Mouse (Mus musculus): ENCODE measurements around the gene Pptc7.
A peak's percentile ranks its signal among the peaks of the same experiment; 100 is the strongest.

Gene Pptc7

GRCm38 (mm10) chr5:122267136-122267535 lies 17.0 kb upstream of the Pptc7 start:
- no peak for DNase-seq (ENCODE audit: low read depth, low spot score)

- DNase-seq (ENCODE audit: low read depth, low spot score) = peak; percentile 80
Measured at GRCm38 (mm10) chr5:122267899-122268298, 16.3 kb upstream of the Pptc7 start.

- no peak for DNase-seq (ENCODE audit: low read depth, low spot score)
Measured at GRCm38 (mm10) chr5:122268858-122269604, 15.1 kb upstream of the Pptc7 start.

- DNase-seq (ENCODE audit: low read depth, low spot score) = no peak
Measured at GRCm38 (mm10) chr5:122272821-122273220, 11.3 kb upstream of the Pptc7 start.

GRCm38 (mm10) chr5:122274785-122275184 lies 9.4 kb upstream of the Pptc7 start:
- no peak for DNase-seq (ENCODE audit: low read depth, low spot score)

- DNase-seq (ENCODE audit: low read depth, low spot score) = peak; percentile 92
Measured at GRCm38 (mm10) chr5:122278946-122279345, 5.2 kb upstream of the Pptc7 start.

- no peak for DNase-seq (ENCODE audit: low read depth, low spot score)
Measured at GRCm38 (mm10) chr5:122279799-122280421, 4.3 kb upstream of the Pptc7 start.

- DNase-seq (ENCODE audit: low read depth, low spot score) = no peak
Measured at GRCm38 (mm10) chr5:122280422-122280826, 3.7 kb upstream of the Pptc7 start.

GRCm38 (mm10) chr5:122280827-122281462 lies 3.2 kb upstream of the Pptc7 start:
- peak; percentile 63 for DNase-seq (ENCODE audit: low read depth, low spot score)

- no peak for DNase-seq (ENCODE audit: low read depth, low spot score)
Measured at GRCm38 (mm10) chr5:122283828-122284182, 360 bp upstream of the Pptc7 start.

- DNase-seq (ENCODE audit: low read depth, low spot score) = peak; percentile 79
Measured at GRCm38 (mm10) chr5:122285029-122285766, 1.0 kb downstream of the Pptc7 start.

- DNase-seq (ENCODE audit: low read depth, low spot score) = no peak
Measured at GRCm38 (mm10) chr5:122285767-122286150, 1.6 kb downstream of the Pptc7 start.

- DNase-seq (ENCODE audit: low read depth, low spot score) = no peak
Measured at GRCm38 (mm10) chr5:122286191-122286590, 2.0 kb downstream of the Pptc7 start.

- DNase-seq (ENCODE audit: low read depth, low spot score) = no peak
Measured at GRCm38 (mm10) chr5:122287026-122287425, 2.9 kb downstream of the Pptc7 start.

GRCm38 (mm10) chr5:122288147-122288811 lies 4.1 kb downstream of the Pptc7 start:
- no peak for DNase-seq (ENCODE audit: low read depth, low spot score)

GRCm38 (mm10) chr5:122291149-122291548 lies 7.0 kb downstream of the Pptc7 start:
- no peak for DNase-seq (ENCODE audit: low read depth, low spot score)

- no peak for DNase-seq (ENCODE audit: low read depth, low spot score)
Measured at GRCm38 (mm10) chr5:122291553-122292339, 7.6 kb downstream of the Pptc7 start.

GRCm38 (mm10) chr5:122293131-122293530 lies 9.0 kb downstream of the Pptc7 start:
- no peak for DNase-seq (ENCODE audit: low read depth, low spot score)

- no peak for DNase-seq (ENCODE audit: low read depth, low spot score)
Measured at GRCm38 (mm10) chr5:122294219-122294735, 10.1 kb downstream of the Pptc7 start.

- DNase-seq (ENCODE audit: low read depth, low spot score) = no peak
Measured at GRCm38 (mm10) chr5:122295113-122295935, 11.2 kb downstream of the Pptc7 start.

Measured in brain, adult 2 months (tissue).